Mouse (Mus musculus) cerebellum, postnatal 14 days (tissue): Measurements from ENCODE around the gene 1700001J03Rik.
"Not testable (repeated sequence)": the region's sequence is repeated elsewhere in the genome, so short reads cannot be mapped to it uniquely, and the experiment has no call there.

Experiments
- DNase-seq, 2 experiments: peaks; one replicate each; pipeline ENCODE4 v3.0.0; 2021; ENCODE audit warnings: mixed read lengths in 2 of 2

The 1700001J03Rik gene

DNA sequence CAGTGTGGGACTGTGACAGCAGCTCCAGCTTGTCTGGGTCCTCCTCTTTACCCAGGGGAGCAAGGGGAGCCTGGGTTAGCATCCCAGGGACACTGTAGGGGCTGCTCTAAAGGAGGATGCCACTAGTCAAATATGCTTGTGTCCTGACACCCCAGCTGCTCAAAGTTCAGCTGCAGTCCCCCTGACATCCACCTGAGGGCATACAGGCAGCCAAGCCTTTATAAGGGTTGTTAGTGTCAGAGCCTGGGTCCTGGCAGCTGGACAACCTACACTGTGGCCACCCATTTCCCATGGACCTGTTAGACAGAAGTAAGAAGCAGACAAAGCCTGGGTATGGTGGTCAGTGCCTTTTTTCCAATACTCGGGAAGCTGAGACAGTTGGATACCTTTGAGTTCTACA is 3.0 kb upstream of the 1700001J03Rik start:
- DNase-seq = peak in 1 of 2 experiments; percentile 40

DNA sequence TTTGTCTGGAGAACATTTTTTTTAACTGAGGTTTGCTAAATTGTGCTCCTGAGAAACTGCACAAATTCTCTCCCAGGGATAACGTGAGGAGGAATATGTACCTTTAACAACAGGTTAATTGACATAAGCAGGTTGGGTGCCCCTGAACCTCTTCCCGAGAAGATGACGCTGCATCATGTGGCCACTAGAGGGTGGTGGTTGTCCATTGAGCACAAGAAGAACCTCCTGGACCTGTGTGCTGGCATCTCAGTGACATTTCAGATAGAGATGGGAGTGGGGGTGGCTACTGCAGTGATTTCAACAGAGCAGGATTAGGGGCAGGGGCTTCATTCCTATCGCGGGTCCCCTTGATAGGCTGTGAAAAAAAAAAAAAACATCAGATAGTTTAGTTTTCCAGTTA is 2.3 kb upstream of the 1700001J03Rik start:
- DNase-seq = peak; percentile 85 to 87

DNA sequence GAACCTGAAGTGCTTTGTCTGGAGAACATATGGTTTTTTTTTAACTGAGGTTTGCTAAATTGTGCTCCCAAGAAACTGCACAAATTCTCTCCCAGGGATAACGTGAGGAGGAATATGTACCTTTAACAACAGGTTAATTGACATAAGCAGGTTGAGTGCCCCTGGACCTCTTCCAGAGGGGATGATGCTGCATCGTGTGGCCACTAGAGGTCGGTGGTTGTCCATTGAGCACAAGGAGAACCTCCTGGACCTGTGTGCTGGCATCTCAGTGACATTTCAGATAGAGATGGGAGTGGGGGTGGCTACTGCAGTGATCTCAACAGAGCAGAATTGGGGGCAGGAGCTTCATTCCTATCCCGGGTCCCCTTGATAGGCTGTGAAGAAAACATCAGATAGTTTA is 12.4 kb downstream of the 1700001J03Rik start:
- DNase-seq = peak; percentile 65 to 77

DNA sequence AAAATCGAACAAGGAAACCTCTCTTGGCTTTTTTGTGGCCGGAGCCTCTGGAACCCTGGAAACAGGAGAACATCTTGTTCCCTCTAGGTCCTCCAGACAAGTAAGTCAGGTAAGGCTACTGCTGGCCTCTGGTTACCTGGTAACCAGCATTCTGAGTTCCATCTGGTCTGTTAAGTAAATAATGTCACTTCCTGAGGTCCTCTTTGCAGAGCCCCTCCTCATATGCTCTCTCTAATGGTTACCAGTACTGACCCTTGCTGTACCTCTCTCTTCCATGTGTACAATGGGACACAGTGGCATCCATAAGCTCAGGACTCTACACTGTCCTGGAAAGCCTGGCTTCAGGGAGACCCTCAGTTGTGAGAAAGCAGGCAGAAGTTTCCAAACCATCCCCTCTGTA is 14.5 kb downstream of the 1700001J03Rik start, which contains the start of gene Gm6309:
Gm6309 (minus strand) TSS at position 101 of the 400 bp plus-strand sequence.
- not testable (repeated sequence) for DNase-seq

DNA sequence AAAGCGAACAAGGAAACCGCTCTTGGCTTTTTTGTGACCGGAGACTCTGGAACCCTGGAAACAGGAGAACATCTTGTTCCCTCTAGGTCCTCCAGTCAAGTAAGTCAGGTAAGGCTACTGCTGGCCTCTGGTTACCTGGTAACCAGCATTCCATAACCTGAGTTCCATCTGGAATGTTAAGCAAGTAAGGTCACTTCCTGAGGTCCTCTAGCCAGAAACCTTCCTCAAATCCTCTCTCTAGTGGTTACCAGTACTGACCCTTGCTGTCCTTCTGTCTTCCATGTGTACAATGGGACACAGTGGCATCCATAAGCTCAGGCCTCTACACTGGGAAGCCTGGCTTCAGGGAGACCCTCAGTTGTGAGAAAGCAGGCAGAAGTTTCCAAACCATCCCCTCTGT is 24.7 kb downstream of the 1700001J03Rik start, which contains the start of gene Gm5565:
Gm5565 (minus strand) TSS at position 101 of the 400 bp plus-strand sequence.
- not testable (repeated sequence) for DNase-seq

DNA sequence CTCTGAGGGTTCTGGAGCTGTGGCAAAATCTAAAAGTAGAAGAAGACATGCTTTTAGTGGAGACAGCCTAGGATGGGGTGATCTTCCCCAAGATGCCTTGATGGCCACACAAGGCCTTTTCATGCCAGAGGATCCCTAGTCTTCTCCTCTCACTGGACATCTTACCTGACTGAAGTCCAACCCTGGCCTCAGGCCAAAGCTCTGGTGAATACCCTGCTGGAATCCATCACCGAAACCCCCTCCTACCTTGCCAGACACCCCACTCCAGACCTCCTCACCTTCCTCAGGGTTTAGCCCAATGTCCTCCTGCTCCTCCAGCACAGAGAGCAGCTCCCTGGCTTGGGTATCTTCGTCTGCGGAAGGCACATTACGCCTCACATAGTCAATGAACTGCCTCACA is 26.8 kb downstream of the 1700001J03Rik start:
- not testable (repeated sequence) for DNase-seq

DNA sequence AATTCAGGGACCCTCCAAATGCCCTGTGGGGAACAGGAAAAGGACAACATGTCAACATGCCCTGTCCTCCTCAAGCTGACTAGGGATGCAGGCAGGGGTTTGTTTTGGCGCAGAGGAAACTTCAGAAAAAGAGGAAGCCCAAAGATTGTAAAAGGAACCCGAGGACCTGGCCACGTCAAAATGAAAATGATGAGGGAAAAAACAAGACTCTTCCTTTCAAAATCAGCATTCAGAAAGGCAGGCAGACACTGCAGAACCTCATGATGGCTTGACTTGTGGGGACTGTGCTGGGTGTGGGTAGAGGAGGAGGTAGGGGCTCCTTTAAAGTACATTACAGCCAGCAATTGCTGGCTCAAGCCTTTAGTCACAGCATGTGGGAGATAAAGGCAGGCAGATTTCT is 34.6 kb downstream of the 1700001J03Rik start:
- no peak for DNase-seq

DNA sequence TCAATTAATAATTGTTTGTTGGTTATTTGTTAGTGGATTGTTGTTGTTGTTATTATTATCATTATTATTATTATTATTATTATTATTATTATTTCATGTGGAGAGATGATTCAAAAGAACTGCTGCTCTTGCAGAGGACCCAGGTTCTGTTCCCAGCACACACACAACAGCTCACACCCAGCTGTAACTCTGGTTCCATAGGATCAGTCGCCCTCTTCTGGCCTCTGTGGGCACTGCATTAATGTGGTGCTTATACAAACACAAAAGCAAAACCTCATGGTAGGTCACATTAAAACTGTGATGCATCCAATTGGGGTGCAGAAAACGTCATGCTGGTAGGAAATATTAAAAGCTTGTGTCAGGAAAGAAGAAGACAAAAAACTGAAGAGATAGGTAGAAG is 37.2 kb downstream of the 1700001J03Rik start:
- peak in 1 of 2 experiments; percentile 44 for DNase-seq
